Mouse (Mus musculus): ENCODE measurements at regions not wholly inside any gene's neighbourhood (a gene's known extent, or its start where the extent isn't known, plus 50 kb on each side); places are given as distances from the start of the nearest gene placed in this dataset.
"Not testable (repeated sequence)": the region's sequence is repeated elsewhere in the genome, so short reads cannot be mapped to it uniquely, and the experiment has no call there.

DNA sequence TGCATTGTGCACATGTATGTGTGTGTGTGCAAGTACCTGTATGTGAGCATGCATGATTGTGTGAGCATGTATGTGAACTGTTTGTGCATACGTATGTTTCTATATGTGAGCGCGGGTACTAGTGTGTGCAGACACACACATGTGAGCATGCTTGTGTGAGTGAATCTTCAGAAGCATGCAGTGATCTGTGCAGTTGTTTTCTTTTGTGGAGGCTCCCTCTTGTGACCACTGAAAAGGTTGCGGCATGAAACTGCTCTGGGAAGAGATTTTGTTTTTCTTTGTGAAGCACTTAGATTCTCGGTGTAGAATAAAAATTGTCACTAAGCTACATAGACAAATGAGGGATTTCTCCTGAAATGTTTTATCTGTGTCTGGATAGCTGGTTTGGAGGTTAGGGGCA, 189.2 kb upstream of the Rapgef5 start:
- DNase-seq (ENCODE audit: low read depth, low spot score): not testable (repeated sequence)

DNA sequence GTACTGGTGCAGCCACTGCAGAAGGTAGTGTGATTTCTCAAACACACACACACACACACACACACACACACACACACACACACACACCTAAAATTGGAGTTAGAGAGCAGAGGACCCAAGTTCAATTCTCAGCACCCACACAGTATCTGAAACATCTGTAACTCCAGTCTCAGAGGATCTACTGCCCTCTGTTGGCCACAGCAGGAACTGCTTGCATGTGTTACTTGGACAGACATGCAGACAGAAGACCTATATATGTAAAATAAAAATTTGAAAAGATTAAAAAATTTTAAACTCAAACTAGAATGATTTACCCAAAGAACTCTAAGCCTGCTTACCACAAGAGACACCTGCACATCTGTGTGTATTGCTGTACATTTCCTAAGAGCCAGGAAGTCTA, 185.9 kb upstream of the Rapgef5 start:
- DNase-seq (ENCODE audit: low read depth, low spot score): no peak

DNA sequence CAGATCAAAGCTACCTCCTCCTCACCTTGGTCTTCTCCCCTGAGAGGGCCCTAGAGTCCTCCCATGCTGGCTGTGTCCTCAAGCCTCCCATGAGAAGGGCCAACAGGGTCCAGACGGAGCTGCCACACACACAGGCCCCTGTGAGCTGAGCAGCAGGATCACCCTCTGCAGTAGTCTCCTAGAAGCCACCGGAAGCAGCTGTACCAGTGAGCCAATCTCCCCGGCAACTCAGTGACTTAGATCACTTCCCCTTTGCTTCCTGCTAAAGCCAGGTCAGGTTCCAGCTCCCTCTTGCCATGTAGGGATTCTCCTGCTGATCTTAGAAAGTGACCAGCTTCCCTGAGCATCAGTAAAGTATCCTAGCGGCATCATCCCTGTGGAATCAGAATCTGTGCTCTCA, 179.4 kb upstream of the Rapgef5 start:
- DNase-seq (ENCODE audit: low read depth, low spot score): no peak

DNA sequence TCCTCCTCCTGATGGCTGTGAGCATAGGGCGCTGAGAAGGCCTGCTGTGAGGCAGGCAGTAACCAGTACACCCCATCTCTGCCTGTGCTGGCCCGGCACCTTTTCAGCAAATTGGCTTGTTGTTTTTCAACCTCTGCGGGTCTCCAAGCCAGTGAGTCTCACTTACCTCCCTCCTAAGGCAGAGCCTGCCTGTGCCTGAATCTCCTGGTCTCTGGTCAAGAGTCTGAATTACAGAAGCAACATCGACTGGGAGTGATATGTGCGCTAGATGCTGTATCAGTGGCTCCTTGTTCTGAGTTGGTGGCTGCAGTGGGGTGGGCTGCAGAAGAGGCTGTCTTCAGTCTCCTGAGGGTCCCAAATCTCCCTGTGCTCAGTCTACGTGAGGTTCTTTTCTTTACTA, 174.0 kb upstream of the Rapgef5 start:
- no peak for DNase-seq (ENCODE audit: low read depth, low spot score)

DNA sequence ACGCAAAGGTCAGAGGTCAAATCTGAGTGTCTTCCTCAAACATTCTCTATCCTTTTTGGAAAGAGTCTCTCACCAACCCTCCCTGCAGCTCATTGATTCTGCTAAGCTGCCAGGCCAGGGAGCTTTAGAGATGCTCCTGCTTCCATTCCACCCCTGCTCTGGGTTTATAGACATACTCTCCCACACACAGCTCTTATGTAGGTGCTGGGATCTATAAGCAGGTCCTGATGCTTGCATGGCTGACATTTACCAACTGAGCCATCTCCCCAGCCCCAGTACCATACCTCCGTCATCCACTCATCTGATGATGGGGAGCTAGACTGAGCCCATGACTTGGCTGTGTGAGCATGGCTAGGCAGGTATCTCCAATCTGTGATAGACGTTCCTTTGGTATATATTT, 173.2 kb upstream of the Rapgef5 start:
- no peak for DNase-seq (ENCODE audit: low read depth, low spot score)

DNA sequence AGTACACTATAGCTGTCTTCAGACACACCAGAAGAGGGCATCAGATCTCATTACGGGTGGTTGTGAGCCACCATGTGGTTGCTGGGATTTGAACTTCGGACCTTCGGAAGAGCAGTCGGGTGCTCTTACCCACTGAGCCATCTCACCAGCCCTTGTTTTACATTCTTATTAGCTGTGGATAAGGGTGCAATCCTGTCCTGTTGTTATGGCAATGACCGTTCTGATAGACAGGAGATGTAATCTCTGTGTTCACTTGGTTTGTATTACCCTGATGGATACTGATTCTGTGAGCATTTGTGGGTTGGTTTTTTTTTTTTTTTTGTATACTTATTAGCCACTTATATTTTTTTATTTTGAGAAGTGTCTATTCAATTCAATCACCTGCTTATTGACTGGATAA, 172.7 kb upstream of the Rapgef5 start:
- DNase-seq (ENCODE audit: low read depth, low spot score): not testable (repeated sequence)

DNA sequence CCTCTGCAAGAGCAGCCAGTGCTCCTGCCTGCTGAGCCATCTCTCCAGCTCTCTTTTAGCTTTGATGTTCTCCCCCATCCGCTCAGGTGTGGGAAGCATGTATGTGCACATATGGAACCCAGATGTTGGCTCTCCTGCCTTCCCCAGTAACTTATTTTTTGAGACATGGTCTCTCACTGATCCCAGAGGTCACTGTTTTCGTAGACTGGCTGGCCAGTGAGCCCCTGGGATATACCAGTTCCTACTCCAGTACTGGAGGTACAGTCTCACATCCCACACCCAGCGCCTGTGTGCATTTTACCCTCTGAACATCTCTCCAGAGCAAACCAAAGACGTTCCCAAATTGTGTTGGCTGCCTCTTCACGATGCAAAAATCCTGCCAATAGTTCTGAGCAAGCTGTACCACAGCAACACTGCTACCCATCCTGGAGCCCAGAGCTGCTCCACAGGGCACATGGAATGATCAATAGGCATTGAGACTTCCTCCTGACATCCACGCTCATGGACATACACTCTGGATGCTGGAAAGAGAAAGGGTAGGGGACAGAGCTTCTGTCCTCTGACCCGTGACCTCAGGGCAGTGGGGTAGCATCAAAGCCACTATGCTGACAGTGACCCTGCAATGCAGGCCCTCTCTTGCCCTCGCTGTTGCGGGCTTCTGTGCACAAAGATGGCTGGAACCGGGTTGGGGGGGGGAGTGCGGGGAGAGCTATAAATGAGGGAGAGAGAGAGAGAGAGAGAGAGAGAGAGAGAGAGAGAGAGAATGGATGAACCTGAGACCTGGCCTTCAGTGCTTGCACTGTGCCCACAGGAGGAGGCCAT, 171.8 kb upstream of the Rapgef5 start:
- no peak for DNase-seq (ENCODE audit: low read depth, low spot score)

DNA sequence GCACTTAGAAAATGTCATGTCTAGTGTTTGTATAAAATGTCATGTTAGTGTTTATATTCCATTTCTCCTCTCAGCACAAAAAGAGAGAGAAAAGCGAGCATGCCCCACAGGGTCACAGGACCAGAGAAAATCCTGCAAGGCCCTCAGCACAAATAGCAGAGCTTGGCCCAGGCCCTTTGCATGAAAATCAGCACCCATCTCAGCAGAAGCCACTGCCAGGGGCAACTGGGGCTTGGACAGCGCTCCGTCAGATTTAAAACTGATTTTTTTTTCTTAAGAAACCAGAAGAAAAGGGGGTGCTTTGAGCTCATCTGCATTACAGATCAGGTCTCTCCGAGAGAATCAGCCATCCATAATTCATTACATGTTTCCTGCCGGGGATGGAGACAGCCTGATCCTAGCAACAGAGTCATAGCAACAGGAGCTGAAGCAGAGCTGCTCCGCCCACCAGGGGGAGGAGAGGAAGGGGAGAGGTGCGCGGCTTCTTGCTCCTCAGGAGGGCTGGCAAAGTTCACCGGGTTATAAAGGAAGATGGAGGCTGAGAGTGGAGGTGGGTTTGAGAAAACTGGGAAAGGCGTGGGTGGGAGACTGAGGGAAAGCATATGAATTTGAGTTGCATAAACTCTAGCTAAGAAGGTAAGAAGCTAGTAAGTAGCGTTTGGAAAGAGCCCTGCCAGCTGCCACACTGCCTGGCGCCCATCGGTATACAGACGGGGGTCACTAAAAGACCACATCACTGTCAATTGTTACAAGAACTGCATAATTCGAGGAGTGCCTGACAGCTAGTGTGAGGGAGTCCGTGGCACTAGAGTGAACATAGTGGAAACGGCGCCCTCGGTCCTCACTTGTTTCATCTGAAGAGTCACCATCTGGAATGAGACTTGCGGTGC, 170.9 kb upstream of the Rapgef5 start:
- peak; percentile 89 for DNase-seq (ENCODE audit: low read depth, low spot score)

DNA sequence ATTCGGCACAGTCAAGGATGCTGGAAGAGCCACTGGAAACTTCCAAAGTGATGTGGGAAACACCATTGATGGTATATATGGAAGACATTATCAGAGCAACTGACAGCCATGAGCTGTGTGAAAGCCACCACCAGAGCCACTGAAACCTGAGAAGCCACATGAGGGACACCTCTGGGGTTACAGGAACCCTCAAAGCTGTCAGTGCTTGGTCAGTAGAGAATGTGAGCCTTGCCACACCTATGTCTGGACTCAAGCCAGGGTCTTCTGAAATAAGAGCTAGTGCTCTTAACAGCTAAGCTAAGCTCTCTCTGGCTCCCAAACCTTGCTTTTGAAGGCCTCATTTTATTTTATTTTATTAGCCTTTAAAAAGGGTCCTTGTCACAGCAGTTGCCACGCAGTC, 170.2 kb upstream of the Rapgef5 start:
- DNase-seq (ENCODE audit: low read depth, low spot score): no peak

DNA sequence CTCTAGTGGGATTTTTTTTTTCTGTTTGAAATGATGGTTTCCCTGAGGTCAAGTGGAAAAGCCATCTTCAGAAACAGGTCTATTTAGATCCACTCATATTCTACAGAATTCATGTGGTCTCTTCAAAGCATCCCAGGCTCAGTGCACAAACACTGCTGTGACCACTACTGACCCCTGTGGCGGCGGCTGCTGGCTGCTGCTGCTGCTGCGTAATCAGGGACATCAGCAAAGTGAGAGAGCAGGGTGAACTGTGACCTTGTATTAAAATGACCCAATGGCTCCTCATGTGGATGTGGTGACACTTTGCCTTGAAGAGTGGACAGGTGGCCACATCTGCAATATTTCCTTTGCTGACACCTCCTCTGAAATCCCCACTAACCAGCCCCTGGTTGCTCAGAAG, 169.1 kb upstream of the Rapgef5 start:
- DNase-seq (ENCODE audit: low read depth, low spot score): no peak

DNA sequence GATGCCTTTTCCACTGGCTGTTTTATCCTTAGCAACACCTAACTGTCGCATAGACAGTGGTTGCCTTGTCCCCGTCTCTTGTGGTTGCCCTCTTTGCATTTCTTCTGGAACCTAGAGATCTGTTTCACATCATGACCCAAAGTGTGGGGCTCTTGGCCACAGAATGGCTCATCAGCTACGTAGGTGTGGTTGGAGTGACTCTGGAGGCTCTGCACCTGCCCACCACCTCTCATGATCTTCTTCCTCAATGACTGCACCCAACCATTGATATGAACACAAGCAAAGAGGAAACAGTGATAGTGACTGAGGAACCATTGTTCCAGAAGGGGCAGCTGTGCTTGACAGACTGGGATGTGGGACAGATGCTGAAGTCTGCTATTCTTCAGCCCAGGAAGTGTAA, 167.8 kb upstream of the Rapgef5 start:
- no peak for DNase-seq (ENCODE audit: low read depth, low spot score)

DNA sequence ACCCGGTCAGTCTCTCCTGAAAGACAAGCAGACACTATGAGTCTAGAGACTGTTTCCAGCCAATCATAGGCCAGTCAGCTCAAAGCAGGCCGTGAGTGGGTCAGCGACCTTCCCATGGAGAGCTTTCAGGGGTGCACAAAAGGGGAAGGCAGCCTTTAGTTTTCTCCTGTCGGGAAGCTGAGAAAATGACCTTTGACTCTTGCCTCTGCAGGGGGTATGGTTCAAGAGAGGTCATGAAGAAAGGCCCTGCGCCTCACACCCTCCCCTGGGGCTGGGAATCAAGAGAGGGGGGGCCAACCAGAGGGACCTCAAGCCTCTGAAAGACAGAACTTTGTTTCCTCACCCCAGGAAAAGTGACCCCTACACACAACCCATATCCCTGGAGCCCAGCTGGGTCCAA, 164.4 kb upstream of the Rapgef5 start:
- DNase-seq (ENCODE audit: low read depth, low spot score): no peak

DNA sequence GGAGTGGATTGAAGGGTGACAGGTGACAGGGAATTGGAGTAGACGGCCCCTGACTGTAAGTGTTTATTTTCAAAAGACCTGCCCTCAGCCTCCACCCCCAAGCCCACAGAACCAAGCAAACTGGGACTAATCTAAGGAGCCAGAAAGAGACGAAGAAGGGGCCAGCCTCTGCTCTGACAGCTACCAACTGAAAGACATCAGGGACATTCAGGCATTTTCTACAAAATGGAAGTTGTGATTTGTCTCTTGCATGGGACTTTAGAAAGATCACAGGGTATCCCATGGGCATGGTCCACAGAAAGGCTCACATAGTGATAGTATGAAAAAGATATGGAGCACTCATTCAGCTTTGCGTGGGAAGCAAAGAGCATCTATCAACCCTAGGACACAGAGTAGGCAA, 163.8 kb upstream of the Rapgef5 start:
- DNase-seq (ENCODE audit: low read depth, low spot score): no peak

DNA sequence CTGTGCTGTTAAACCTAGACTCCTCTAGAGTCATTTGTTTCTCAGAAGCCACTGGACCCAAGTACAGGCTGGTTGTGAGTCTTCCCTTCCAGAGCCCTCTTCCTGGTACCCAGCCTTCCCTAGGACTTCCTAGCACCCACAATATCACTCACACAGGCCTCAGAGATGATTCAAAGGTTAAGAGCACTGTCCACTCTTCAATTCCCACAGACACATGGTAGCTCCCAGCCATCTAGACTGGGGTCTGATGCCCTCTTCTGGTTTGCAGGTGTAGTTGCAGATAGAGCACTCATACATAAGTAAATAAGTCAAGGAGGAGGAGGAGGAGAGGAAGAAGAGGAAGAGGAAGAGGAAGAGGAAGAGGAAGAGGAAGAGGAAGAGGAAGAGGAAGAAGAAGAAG, 163.3 kb upstream of the Rapgef5 start:
- no peak for DNase-seq (ENCODE audit: low read depth, low spot score)

DNA sequence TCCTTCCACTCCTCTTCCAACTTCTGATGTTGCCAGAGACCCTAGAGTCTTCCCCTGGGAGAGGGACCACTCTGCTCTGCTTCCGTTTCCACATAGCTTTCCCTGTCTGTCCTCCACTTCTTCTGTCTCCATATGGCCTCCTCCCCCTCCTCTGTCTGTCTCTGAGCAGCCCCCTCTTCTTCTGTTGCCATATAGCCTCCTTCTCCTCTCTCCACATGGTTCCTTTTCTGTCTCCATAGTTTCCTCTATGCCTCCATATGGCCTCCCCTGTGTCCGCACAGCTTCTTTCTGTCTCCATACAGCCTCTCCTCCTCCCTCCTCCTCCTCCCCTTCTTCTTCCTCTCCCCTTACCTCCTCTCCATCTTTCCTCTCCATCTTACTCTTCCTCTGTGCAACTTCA, 158.5 kb upstream of the Rapgef5 start:
- no peak for DNase-seq (ENCODE audit: low read depth, low spot score)

DNA sequence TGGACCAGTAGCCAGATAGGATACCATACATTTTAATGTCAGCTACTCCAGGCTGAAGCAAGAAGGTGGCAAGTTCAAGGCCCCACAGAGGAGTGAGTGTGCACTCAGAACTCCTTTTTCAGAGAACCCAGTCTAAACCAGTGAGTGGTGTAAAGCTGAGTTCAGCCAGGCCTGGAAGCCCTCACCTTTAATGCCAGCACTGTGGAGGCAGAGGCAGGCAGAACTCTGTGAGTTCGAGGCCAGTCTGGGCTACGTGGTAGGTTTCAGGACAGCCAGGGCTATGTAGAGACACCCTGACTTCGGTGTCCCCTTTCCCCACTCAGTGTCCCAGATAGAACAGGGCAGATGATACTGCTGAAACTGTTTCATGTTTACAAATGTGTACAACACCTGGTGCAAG, 157.4 kb upstream of the Rapgef5 start:
- no peak for DNase-seq (ENCODE audit: low read depth, low spot score)

DNA sequence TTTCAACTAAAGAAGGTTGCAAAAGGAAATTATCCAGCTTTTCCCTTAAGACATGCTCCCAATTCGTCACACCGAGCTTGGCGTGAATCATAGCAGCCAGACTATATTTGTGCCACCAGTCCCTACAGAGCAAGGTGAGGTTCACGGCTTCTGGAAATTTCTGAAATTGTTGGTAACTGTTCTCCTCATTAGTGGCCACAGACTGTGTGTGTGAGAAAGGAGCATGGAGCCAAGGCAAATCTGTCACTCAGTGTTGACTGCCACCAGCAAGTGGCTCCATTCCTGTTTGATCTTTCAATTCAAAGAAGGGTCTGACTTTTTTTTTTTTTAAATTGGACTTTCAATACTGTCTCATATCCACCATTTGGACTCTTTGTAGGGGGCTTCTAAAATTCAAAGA, 156.1 kb upstream of the Rapgef5 start:
- no peak for DNase-seq (ENCODE audit: low read depth, low spot score)

DNA sequence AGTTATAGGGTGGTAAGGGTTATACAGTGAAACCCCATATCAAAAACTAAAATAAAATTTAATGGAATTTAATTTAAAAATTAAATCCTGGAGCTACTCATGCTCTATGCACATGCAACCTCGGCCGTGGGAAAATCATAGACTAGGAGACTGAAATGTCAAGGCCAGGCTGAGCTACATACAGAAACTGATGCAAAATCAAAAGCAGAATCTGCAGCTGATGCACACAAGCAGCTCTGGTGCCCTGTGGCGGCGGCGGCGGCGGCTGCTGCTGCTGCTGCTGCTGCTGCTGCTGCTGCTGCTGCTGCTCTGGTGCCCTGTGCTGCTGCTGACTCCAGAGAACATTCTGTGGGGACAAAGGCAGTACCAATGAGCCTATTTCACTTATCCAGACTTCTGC, 154.5 kb upstream of the Rapgef5 start:
- DNase-seq (ENCODE audit: low read depth, low spot score): no peak

DNA sequence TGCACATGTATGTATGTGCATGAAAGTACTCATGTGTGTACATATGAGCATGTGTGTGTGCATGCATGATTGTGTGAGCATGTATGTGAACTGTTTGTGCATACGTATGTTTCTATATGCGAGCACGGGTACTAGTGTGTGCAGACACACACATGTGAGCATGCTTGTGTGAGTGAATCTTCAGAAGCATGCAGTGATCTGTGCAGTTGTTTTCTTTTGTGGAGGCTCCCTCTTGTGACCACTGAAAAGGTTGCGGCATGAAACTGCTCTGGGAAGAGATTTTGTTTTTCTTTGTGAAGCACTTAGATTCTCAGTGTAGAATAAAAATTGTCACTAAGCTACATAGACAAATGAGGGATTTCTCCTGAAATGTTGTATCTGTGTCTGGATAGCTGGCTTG, 152.8 kb upstream of the Rapgef5 start:
- DNase-seq (ENCODE audit: low read depth, low spot score): not testable (repeated sequence)

DNA sequence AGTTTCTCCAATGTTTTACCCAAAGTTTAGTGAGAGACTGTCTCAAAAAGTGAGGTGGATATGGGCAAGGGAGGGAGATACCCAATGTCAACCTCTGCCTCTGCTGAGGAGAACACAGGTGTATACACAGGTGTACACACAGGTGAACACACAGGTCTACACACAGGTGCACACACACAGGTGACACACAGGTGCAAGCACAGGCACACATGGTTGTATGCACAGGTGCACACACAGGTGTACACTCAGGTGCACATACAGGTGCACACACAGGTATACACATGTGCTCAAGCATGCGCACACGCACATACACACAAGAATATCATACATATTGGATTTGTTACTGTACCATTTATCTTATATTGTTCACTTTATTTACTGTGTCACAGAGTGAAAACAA, 151.1 kb upstream of the Rapgef5 start:
- DNase-seq (ENCODE audit: low read depth, low spot score): no peak

DNA sequence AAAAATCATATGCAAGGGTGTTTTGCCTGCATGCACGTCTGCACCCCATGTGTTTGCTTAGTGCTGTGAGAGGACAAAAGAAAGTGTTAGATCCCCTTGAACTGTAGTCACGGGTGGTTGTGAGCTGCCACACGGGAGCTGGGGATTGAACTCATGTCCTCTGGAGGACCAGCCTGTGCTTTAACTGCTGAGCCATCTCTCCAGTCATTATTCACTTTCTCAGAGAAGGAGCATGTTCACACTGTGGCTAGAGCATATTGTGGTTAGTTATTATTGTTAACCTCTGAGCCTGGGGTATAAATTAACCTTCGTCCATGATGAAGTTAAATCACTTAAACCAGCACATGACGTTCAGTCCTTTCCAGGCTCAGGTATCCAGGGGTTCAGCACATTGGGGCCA, 150.4 kb upstream of the Rapgef5 start:
- DNase-seq (ENCODE audit: low read depth, low spot score): no peak

DNA sequence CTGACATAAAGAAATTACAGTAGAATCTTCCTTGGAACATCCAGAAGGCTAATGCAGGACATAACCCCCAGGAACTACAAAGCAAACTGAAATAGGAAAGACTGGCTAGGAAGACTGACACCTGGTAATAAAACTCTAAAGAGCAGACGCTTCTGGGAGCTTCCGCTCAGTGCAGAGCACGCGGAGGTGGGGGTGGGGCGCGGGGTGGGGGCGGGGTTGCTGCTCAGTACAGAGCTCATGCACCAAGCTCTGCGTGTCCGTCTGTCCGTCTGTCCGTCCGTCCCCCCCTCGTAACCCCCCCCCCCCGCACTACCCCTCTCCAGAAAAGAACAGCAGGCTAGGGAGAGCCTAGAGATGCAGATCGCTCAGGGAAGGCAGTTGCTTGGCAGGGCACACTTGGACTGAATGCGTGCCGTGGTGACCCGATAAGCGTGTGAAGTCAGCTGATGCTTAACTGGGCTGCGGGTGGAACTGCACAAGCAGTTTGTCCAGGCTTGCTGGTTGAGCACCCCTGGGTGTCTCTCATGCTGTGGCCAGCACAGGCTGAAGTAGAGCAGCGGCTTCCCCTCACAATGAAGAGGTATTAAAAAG, 137.9 kb upstream of the Rapgef5 start:
- DNase-seq (ENCODE audit: low read depth, low spot score): no peak

Measured in brain, embryonic 18.5 days (tissue).